Mouse (Mus musculus) neural tube, embryonic 11.5 days (tissue): ENCODE measurements at regions not wholly inside any gene's neighbourhood (a gene's known extent, or its start where the extent isn't known, plus 50 kb on each side); places are given as distances from the start of the nearest gene placed in this dataset.

Experiments
- ATAC-seq: fragments of 200-750 bp; cut with Nextera tagmentation; 2 replicates; pipeline ENCODE4 v1.8.0; 2017; ENCODE audit warnings: moderate number of reproducible peaks, mild to moderate bottlenecking, moderate TSS enrichment, moderate library complexity; ENCODE audit not compliant: insufficient read depth, low FRiP score, low TSS enrichment
- DNase-seq: peaks from one replicate; pipeline ENCODE4 v3.0.0-alpha.2; 2015; ENCODE audit warnings: low spot score
- H3K27ac ChIP-seq: fragments of 300-500 bp; sonication (generic); 2 replicates; pipeline ENCODE4 v1.5.1; 2014; ENCODE audit warnings: low read depth, mild to moderate bottlenecking, low read length
- H3K27me3 ChIP-seq: fragments of 300-500 bp; sonication (generic); 2 replicates; pipeline ENCODE4 v1.6.1; 2014; ENCODE audit warnings: mild to moderate bottlenecking, low read length, mixed read lengths; ENCODE audit not compliant: control insufficient read depth, insufficient read depth
- H3K36me3 ChIP-seq: fragments of 300-500 bp; sonication (generic); 2 replicates; pipeline ENCODE4 v1.6.1; 2014; ENCODE audit warnings: mild to moderate bottlenecking, low read length, moderate library complexity, mixed read lengths; ENCODE audit not compliant: control insufficient read depth, insufficient read depth
- H3K4me1 ChIP-seq: fragments of 300-500 bp; sonication (generic); 2 replicates; pipeline ENCODE4 v1.6.1; 2014; ENCODE audit warnings: low read length, mixed read lengths; ENCODE audit not compliant: control insufficient read depth, insufficient read depth
- H3K4me2 ChIP-seq: fragments of 300-500 bp; sonication (generic); 2 replicates; pipeline ENCODE4 v1.6.1; 2014; ENCODE audit warnings: low read depth, mild to moderate bottlenecking, moderate library complexity
- H3K4me3 ChIP-seq: fragments of 300-500 bp; sonication (generic); 2 replicates; pipeline ENCODE4 v1.5.1; 2014; ENCODE audit warnings: low read depth, low read length
- H3K9ac ChIP-seq: fragments of 300-500 bp; sonication (generic); 2 replicates; pipeline ENCODE4 v1.6.1; 2014; ENCODE audit warnings: mild to moderate bottlenecking, low read length
- H3K9me3 ChIP-seq: fragments of 300-500 bp; sonication (generic); 2 replicates; pipeline ENCODE4 v1.6.1; 2016; ENCODE audit warnings: low read length; ENCODE audit not compliant: control insufficient read depth
- WGBS: fragments of 180-500 bp; shearing (Covaris S2); extraction: QIAGEN DNeasy Blood & Tissue Kit; methylation state at CpG from one replicate; pipeline ENCODE4 v1.1.7; 2014; 5-methylcytosine and 5-hydroxymethylcytosine counted together

GRCm38 (mm10) chr10:22905281-22905680 lies 85.3 kb upstream of the Tcf21 start:
- 88% methylated on average over 2 of the region's 2 CpGs for WGBS
- H3K9me3 ChIP-seq, result no peaks in the 10 kb centered on the region
- no peaks in the 10 kb centered on the region for H3K4me1 ChIP-seq
- no peak overlapping the region for H3K4me2 ChIP-seq
- DNase-seq (no peak), ATAC-seq (no peak)
- H3K27ac ChIP-seq, result no peak overlapping the region
- H3K36me3 ChIP-seq, result no peaks in the 10 kb centered on the region
- no peak overlapping the region for H3K9ac ChIP-seq
- no peak overlapping the region for H3K4me3 ChIP-seq
- no peaks in the 10 kb centered on the region for H3K27me3 ChIP-seq

GRCm38 (mm10) chr10:22893442-22893985 lies 73.5 kb upstream of the Tcf21 start:
- Histone ChIP-seq H3K4me1 (no peaks in the 10 kb centered on the region), H3K4me2 (no peak overlapping the region), H3K9ac (no peak overlapping the region), H3K4me3 (no peak overlapping the region), H3K27ac (no peak overlapping the region), H3K36me3 (no peaks in the 10 kb centered on the region), H3K27me3 (no peaks in the 10 kb centered on the region), H3K9me3 (no peaks in the 10 kb centered on the region)
- ATAC-seq, result no peak
- DNase-seq, result no peak
- 83% methylated on average over 10 of the region's 10 CpGs for WGBS

GRCm38 (mm10) chr10:22887451-22887850 lies 67.5 kb upstream of the Tcf21 start:
- H3K36me3 ChIP-seq, result no peaks in the 10 kb centered on the region
- no peaks in the 10 kb centered on the region for H3K9me3 ChIP-seq
- H3K9ac ChIP-seq, result no peak overlapping the region
- DNase-seq (no peak), ATAC-seq (no peak)
- no peak overlapping the region for H3K4me3 ChIP-seq
- no peak overlapping the region for H3K27ac ChIP-seq
- no peaks in the 10 kb centered on the region for H3K4me1 ChIP-seq
- 78% methylated on average over 6 of the region's 6 CpGs for WGBS
- H3K4me2 ChIP-seq, result no peak overlapping the region
- no peaks in the 10 kb centered on the region for H3K27me3 ChIP-seq

- H3K4me2 ChIP-seq, result no peak overlapping the region
- no peaks in the 10 kb centered on the region for H3K36me3 ChIP-seq
- H3K27me3 ChIP-seq, result no peaks in the 10 kb centered on the region
- H3K4me3 ChIP-seq, result no peak overlapping the region
- ATAC-seq (no peak), DNase-seq (no peak)
- WGBS, result 25% methylated on average over 4 of the region's 4 CpGs
- no peak overlapping the region for H3K9ac ChIP-seq
- H3K27ac ChIP-seq, result no peak overlapping the region
- H3K9me3 ChIP-seq, result no peaks in the 10 kb centered on the region
- no peaks in the 10 kb centered on the region for H3K4me1 ChIP-seq
Observed at GRCm38 (mm10) chr10:22879714-22880113, 59.7 kb upstream of the Tcf21 start.

GRCm38 (mm10) chr10:22877536-22878130 lies 57.7 kb upstream of the Tcf21 start:
- H3K4me2 ChIP-seq, result no peak overlapping the region
- no peak overlapping the region for H3K27ac ChIP-seq
- WGBS, result 87% methylated on average over 5 of the region's 5 CpGs
- no peaks in the 10 kb centered on the region for H3K4me1 ChIP-seq
- no peaks in the 10 kb centered on the region for H3K36me3 ChIP-seq
- DNase-seq, result no peak
- no peak for ATAC-seq
- H3K9me3 ChIP-seq, result no peaks in the 10 kb centered on the region
- H3K9ac ChIP-seq, result no peak overlapping the region
- no peaks in the 10 kb centered on the region for H3K27me3 ChIP-seq
- H3K4me3 ChIP-seq, result no peak overlapping the region

- Histone ChIP-seq H3K4me1 (no peaks in the 10 kb centered on the region), H3K4me2 (no peak overlapping the region), H3K9me3 (no peaks in the 10 kb centered on the region), H3K36me3 (no peaks in the 10 kb centered on the region), H3K27me3 (no peaks in the 10 kb centered on the region), H3K9ac (no peak overlapping the region), H3K27ac (no peak overlapping the region), H3K4me3 (no peak overlapping the region)
- DNase-seq, result no peak
- 79% methylated on average over 2 of the region's 2 CpGs for WGBS
- no peak for ATAC-seq
Observed at GRCm38 (mm10) chr10:22877028-22877427, 57.1 kb upstream of the Tcf21 start.

- Histone ChIP-seq H3K36me3 (no peaks in the 10 kb centered on the region), H3K4me3 (no peak overlapping the region), H3K27ac (no peak overlapping the region), H3K4me1 (no peaks in the 10 kb centered on the region), H3K27me3 (no peaks in the 10 kb centered on the region), H3K4me2 (no peak overlapping the region), H3K9me3 (no peaks in the 10 kb centered on the region), H3K9ac (no peak overlapping the region)
- DNase-seq (no peak), ATAC-seq (no peak)
- WGBS, result 84% methylated on average over 5 of the region's 5 CpGs
Observed at GRCm38 (mm10) chr10:22875675-22876074, 55.7 kb upstream of the Tcf21 start.

GRCm38 (mm10) chr10:22875181-22875580 lies 55.2 kb upstream of the Tcf21 start:
- DNase-seq (no peak), ATAC-seq (no peak)
- Histone ChIP-seq H3K27me3 (no peaks in the 10 kb centered on the region), H3K36me3 (no peaks in the 10 kb centered on the region), H3K4me1 (no peaks in the 10 kb centered on the region), H3K4me2 (no peak overlapping the region), H3K9ac (no peak overlapping the region), H3K27ac (no peak overlapping the region), H3K4me3 (no peak overlapping the region), H3K9me3 (no peaks in the 10 kb centered on the region)
- 77% methylated on average over 4 of the region's 4 CpGs for WGBS
